ENCODE assay signal across 22 mouse cellular contexts in genomic region chr2:128755149-128755691, GRCm38 (mm10). TPM values are rescaled to one million over a fixed set of nuclear protein-coding genes. Genes with fewer than 3 reads are reported as not detected.
DNase-seq lines count a peak whose midpoint lies in the region; ATAC-seq and TF ChIP-seq lines count a peak whose summit lies in the region.
"Had no signal": no experiment of that assay in that cellular context is flagged by ENCODE, and none has a peak within 500 bp of the region (broad histone marks: within the 10 kb centered on the region; RNA-seq: fewer than 3 reads in every experiment).

No protein-coding gene starts in this region.

- TF ChIP-seq CTCF in gastrocnemius, adult 2 months (IDR thresholded peaks at IDR 0.05) = no peak

- H3K27ac ChIP-seq in gastrocnemius, adult 2 months = peak overlapping the region; percentile 68
- no peak overlapping the region for H3K27ac ChIP-seq in heart, embryonic 12.5 days (ENCODE audit: poor library complexity, severe bottlenecking)
- peak overlapping the region; percentile 52 for H3K27ac ChIP-seq in brown adipose tissue, adult 24 weeks (replicated peaks; ENCODE audit: low read depth, low read length)
- H3K27ac ChIP-seq: embryonic facial prominence, embryonic 10.5 days; forebrain, embryonic 13.5 days; hindbrain, embryonic 13.5 days; hindbrain, postnatal 0 days had no signal

- no peak overlapping the region for H3K4me3 ChIP-seq in gastrocnemius, adult 2 months
- H3K4me3 ChIP-seq in heart, embryonic 12.5 days = no peak overlapping the region
- no peak overlapping the region for H3K4me3 ChIP-seq in brown adipose tissue, adult 24 weeks (ENCODE audit: insufficient read depth, low read depth, low read length)
- H3K4me3 ChIP-seq: embryonic facial prominence, embryonic 10.5 days; forebrain, embryonic 13.5 days; hindbrain, embryonic 13.5 days; kidney, embryonic 15.5 days had no signal

- ATAC-seq in heart, embryonic 12.5 days (ENCODE audit: insufficient number of reproducible peaks, low FRiP score) = no peak
- no peak for ATAC-seq in granulocyte monocyte progenitor cell, adult 5-6 weeks (replicated peaks; ENCODE audit: poor library complexity, severe bottlenecking)
- ATAC-seq: activated CD4-positive, CD25-positive, alpha-beta regulatory T cell, adult 4 months; forebrain, embryonic 13.5 days; forebrain, postnatal 0 days; hindbrain, postnatal 0 days had no signal

- WGBS in heart, embryonic 12.5 days = 80% methylated on average over 4 of the region's 4 CpGs

- H3K4me1 ChIP-seq in heart, embryonic 12.5 days (replicated peaks) = peaks cover 42% of the 10 kb centered on the region
- H3K4me1 ChIP-seq in brown adipose tissue, adult 24 weeks (ENCODE audit: control insufficient read depth, insufficient read depth, insufficient read length, low read length) = peaks cover 34% of the 10 kb centered on the region

- no peak for DNase-seq in gastrocnemius, adult 2 months
- no peak for DNase-seq in gastrocnemius, postnatal 4 days (ENCODE audit: low spot score in 2 of 2)
- DNase-seq in heart, adult 9 months (ENCODE audit: low spot score in 2 of 2) = peak; percentile 14 to 25
- peak; percentile 88 for DNase-seq in 416B (ENCODE audit: low read depth)
- DNase-seq: adrenal gland, postnatal 25 days; B cell, adult 2 months; cerebellum, adult 2 months; cerebellum, postnatal 10 days; forebrain, postnatal 0 days; gastrocnemius, postnatal 36 days; kidney, adult 11 months had no signal

- no peaks in the 10 kb centered on the region for H3K27me3 ChIP-seq in heart, embryonic 12.5 days (replicated peaks)
- H3K27me3 ChIP-seq: forebrain, embryonic 13.5 days; hindbrain, embryonic 13.5 days; kidney, embryonic 15.5 days had no signal

- intact Hi-C loops in gastrocnemius, adult 2 months (cut with DNase I) = no loop called here

- H3K9me3 ChIP-seq in heart, embryonic 12.5 days (replicated peaks) = no peaks in the 10 kb centered on the region
- H3K9me3 ChIP-seq: embryonic facial prominence, embryonic 10.5 days; forebrain, embryonic 13.5 days; hindbrain, embryonic 13.5 days; kidney, embryonic 15.5 days had no signal

- H3K9ac ChIP-seq in heart, embryonic 12.5 days = no peak overlapping the region
- H3K9ac ChIP-seq: forebrain, embryonic 13.5 days; forebrain, postnatal 0 days; hindbrain, embryonic 13.5 days; kidney, embryonic 15.5 days had no signal

- H3K4me2 ChIP-seq in heart, embryonic 12.5 days = no peak overlapping the region
- H3K4me2 ChIP-seq: forebrain, embryonic 13.5 days; heart, embryonic 11.5 days; hindbrain, embryonic 13.5 days; kidney, embryonic 15.5 days had no signal

- peaks cover 19% of the 10 kb centered on the region for H3K36me3 ChIP-seq in heart, embryonic 12.5 days
- H3K36me3 ChIP-seq: hindbrain, embryonic 13.5 days had no signal

RNA-seq across cellular contexts. Expression of gene Mertk, which starts 56.5 kb away (rescaled TPM):
- total RNA-seq in gastrocnemius, adult 2 months (2021) = 1 to 10 TPM; 1.6 to 3.5 TPM
- total RNA-seq in gastrocnemius, postnatal 4 days (2021) = 1 to 10 TPM; 4.7 to 5.8 TPM
- polyA plus RNA-seq in heart, embryonic 12.5 days (2016; fragmentation: Nextera tagmentation; extraction: Ambion mirVana) = 5.0 and 6.0 TPM in 2 replicates
- polyA plus RNA-seq in brown adipose tissue, adult 24 weeks (2012; ENCODE audit: insufficient read depth, insufficient read length, missing spikeins) = 2.4 and 3.0 TPM in 2 replicates
- total RNA-seq in granulocyte monocyte progenitor cell, adult 5-6 weeks (2014; fragmentation: Nextera tagmentation) = not detected in 2 replicates
- total RNA-seq in granulocyte monocyte progenitor cell, adult 5-6 weeks (2017) = not detected in 2 replicates
- total RNA-seq: MEL had no signal
- polyA plus RNA-seq: activated CD4-positive, CD25-positive, alpha-beta regulatory T cell, adult 4 months had no signal

Comparison
In these comparisons a context has a peak if more than half of its experiments do, and no peak if none do; other contexts are left out.
1. DNase-seq: peak in heart, adult 9 months (2 of 2) and 416B (single experiment); none in gastrocnemius, adult 2 months (single experiment) and gastrocnemius, postnatal 4 days (0 of 2).